Mouse (Mus musculus) hindbrain, embryonic 16.5 days (tissue): ENCODE results near the gene Dcaf12l1. TPM values are rescaled to one million over a fixed set of nuclear protein-coding genes. Genes with fewer than 3 reads are reported as not detected.
"Not testable (repeated sequence)": the region's sequence is repeated elsewhere in the genome, so short reads cannot be mapped to it uniquely, and the experiment has no call there.

ENCODE experiments used
- ATAC-seq: fragments of 200-750 bp; cut with Nextera tagmentation; 2 replicates; pipeline ENCODE4 v1.8.0; 2017; ENCODE audit warnings: moderate TSS enrichment, moderate library complexity
- H3K27ac ChIP-seq: fragments of 300-500 bp; sonication (generic); 2 replicates; pipeline ENCODE4 v1.5.1; 2014; ENCODE audit warnings: low read depth, mild to moderate bottlenecking, control low read depth, low read length, moderate library complexity
- H3K27me3 ChIP-seq: fragments of 300-500 bp; sonication (generic); replicated peaks from 2 replicates; pipeline ENCODE4 v1.6.1; 2014; ENCODE audit warnings: low read length; ENCODE audit not compliant: control insufficient read depth, insufficient read depth
- H3K36me3 ChIP-seq: fragments of 300-500 bp; sonication (generic); 2 replicates; pipeline ENCODE4 v1.6.1; 2014; ENCODE audit warnings: mild to moderate bottlenecking, low read length, moderate library complexity, mixed read lengths; ENCODE audit not compliant: control insufficient read depth, insufficient read depth
- H3K4me1 ChIP-seq: fragments of 300-500 bp; sonication (generic); 2 replicates; pipeline ENCODE4 v1.6.1; 2014; ENCODE audit warnings: low read depth, low read length; ENCODE audit not compliant: control insufficient read depth, insufficient read depth
- H3K4me2 ChIP-seq: fragments of 300-500 bp; sonication (generic); 2 replicates; pipeline ENCODE4 v1.6.1; 2014; ENCODE audit warnings: mild to moderate bottlenecking, low read length, control low read depth, moderate library complexity
- H3K4me3 ChIP-seq: fragments of 300-500 bp; sonication (generic); 2 replicates; pipeline ENCODE4 v1.5.1; 2014; ENCODE audit warnings: mild to moderate bottlenecking, low read length, control low read depth, moderate library complexity
- H3K9ac ChIP-seq: fragments of 300-500 bp; sonication (generic); 2 replicates; pipeline ENCODE4 v1.6.1; 2014; ENCODE audit warnings: low read depth, mild to moderate bottlenecking, control low read depth, low read length, moderate library complexity
- H3K9me3 ChIP-seq: fragments of 300-500 bp; sonication (generic); 2 replicates; pipeline ENCODE4 v1.6.1; 2014; ENCODE audit warnings: mild to moderate bottlenecking, low read length, moderate library complexity; ENCODE audit not compliant: control insufficient read depth
- WGBS: fragments of 180-500 bp; shearing (Covaris S2); extraction: QIAGEN DNeasy Blood & Tissue Kit; methylation state at CpG from one replicate; pipeline ENCODE4 v1.1.7; 2014; 5-methylcytosine and 5-hydroxymethylcytosine counted together
- polyA plus RNA-seq: library from polyadenylated mRNA; unstranded; fragments of >200 nt; fragmentation: Nextera tagmentation; extraction: Ambion mirVana; gene quantifications from 2 replicates; pipeline ENCODE4 v1.2.1, GENCODE M21; 2015

Gene Dcaf12l1
- 15.4 and 16.8 TPM in 2 replicates for polyA plus RNA-seq

DNA sequence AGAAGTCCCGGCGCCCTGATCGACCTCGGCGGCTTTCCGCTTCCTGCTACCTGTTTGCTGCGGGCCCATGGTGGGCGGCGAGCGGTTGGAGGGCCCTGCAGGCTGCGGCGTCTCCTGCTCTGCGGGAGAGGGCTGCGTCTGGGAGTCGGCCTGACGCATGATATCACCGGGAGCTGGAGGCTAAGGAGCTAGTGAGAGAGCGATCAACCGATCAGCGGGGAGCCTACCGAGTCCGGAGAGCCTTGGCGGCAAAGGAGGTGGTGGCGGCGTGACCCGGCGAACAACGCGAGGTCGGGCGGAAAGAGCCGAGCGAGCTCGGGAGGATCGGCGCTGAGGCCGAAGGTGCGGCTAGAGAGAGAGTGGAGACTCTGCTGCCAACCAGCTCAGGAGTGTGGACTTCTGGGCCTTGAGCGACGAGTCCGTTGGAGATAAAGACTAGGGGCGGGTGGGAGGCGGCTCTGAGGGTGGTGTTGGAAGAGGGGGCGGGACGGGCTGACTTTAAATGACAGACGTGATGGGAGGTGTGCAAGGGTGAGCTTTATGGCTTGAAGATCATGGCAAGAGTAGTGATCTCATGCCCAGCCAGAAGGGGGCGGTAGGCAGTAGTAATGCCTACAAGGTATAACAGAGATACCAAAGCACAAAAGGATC is at the start of gene Dcaf12l1:
TSS of gene Dcaf12l1 (minus strand) at position 437 of the 651 bp plus-strand sequence.
- no peaks in the 10 kb centered on the region for H3K36me3 ChIP-seq
- 21% methylated on average over 47 of the region's 47 CpGs for WGBS
- peak within 1 kb of the TSS; percentile 57 for H3K4me3 ChIP-seq
- no peaks in the 10 kb centered on the region for H3K27me3 ChIP-seq
- peak within 1 kb of the TSS; percentile 78 for H3K9ac ChIP-seq
- ATAC-seq: peak; percentile 96
- H3K9me3 ChIP-seq: peaks cover 2% of the 10 kb centered on the region; the same call in 1 of the 2 replicates
- H3K4me2 ChIP-seq: peak within 1 kb of the TSS; percentile 67
- H3K27ac ChIP-seq: peak within 1 kb of the TSS; percentile 29; the same call in 1 of the 2 replicates
- no peaks in the 10 kb centered on the region; the same call in 1 of the 2 replicates for H3K4me1 ChIP-seq

- H3K4me3 ChIP-seq, H3K36me3 ChIP-seq, H3K27me3 ChIP-seq, H3K4me2 ChIP-seq, H3K27ac ChIP-seq, H3K4me1 ChIP-seq, ATAC-seq, H3K9me3 ChIP-seq, H3K9ac ChIP-seq: not testable (repeated sequence)
- 55% methylated on average over 1 of the region's 1 CpGs for WGBS
These were observed 19.4 kb upstream of the Dcaf12l1 start for GRCm38 (mm10) chrX:44809356-44809755.

DNA sequence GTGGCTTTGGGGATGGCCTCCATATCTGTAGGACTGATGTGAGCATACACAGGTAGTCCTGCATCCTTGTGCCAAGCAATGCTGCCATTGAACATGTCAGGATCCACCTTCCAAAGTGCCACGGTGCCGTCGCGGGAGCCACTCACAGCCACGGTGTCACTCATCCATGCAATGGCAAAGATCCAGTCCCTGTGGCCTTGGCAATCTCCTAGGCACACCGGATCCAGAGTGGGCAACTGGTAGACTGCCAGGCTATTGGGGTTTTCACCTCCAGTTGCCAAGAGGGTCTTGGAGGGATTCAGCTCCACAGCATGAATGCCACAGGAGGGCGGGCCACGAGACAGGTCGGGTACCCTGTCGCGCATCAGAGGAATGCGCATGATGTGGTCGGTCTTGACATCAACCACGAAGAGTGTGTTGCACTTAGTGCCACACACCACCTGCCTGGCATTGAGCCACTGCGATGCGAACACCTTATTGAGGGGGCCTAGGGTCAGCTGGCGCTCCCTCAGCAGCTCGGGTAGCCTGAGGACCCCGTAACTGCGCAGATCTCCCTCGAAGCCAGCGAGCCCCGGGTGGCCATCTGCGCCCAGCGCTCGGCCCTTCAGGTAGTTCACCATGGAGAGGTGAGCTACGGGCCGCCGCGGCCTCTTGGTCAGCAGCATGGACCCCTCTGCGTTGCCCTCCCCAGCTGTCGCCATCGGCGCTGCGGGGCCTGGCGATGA is 799 bp downstream of the Dcaf12l1 start:
- Histone ChIP-seq H3K27me3 (no peaks in the 10 kb centered on the region), H3K4me3 (peak overlapping the region; percentile 57), H3K4me1 (no peaks in the 10 kb centered on the region; the same call in 1 of the 2 replicates), H3K4me2 (peak overlapping the region; percentile 67), H3K9me3 (peaks cover 2% of the 10 kb centered on the region; the same call in 1 of the 2 replicates), H3K27ac (peak overlapping the region; percentile 29; the same call in 1 of the 2 replicates), H3K36me3 (no peaks in the 10 kb centered on the region), H3K9ac (peak overlapping the region; percentile 78)
- peak; percentile 78 for ATAC-seq
- WGBS: 43% methylated on average over 28 of the region's 36 CpGs
